Mouse (Mus musculus): ENCODE data around the gene Ap5m1. TPM values are rescaled to one million over a fixed set of nuclear protein-coding genes. Genes with fewer than 3 reads are reported as not detected.
A peak's percentile ranks its signal among the peaks of the same experiment; 100 is the strongest.
"Not testable (repeated sequence)": the region's sequence is repeated elsewhere in the genome, so short reads cannot be mapped to it uniquely, and the experiment has no call there.

Gene Ap5m1
- polyA plus RNA-seq, 1 experiment from 2014 or later: 23.3 TPM

GRCm38 (mm10) chr14:49078820-49079219, 12.9 kb downstream of the Ap5m1 start:
- Histone ChIP-seq H3K27ac (replicated peaks) (no peak overlapping the region), H3K4me2 (no peak overlapping the region), H3K36me3 (peaks cover 37% of the 10 kb centered on the region), H3K4me1 (replicated peaks) (no peaks in the 10 kb centered on the region), H3K4me3 (no peak overlapping the region), H3K9ac (no peak overlapping the region), H3K9me3 (no peaks in the 10 kb centered on the region), H3K27me3 (no peaks in the 10 kb centered on the region)
- WGBS: 99% methylated on average over 2 of the region's 2 CpGs
- no peak for ATAC-seq (ENCODE audit: low read depth)

- WGBS: 86% methylated on average over 4 of the region's 4 CpGs
These were observed 20.6 kb downstream of the Ap5m1 start for GRCm38 (mm10) chr14:49086522-49086921.

GRCm38 (mm10) chr14:49088155-49089048, 22.5 kb downstream of the Ap5m1 start:
- Histone ChIP-seq H3K4me1 (replicated peaks) (no peaks in the 10 kb centered on the region), H3K27me3 (no peaks in the 10 kb centered on the region), H3K9me3 (no peaks in the 10 kb centered on the region), H3K4me2 (no peak overlapping the region), H3K27ac (replicated peaks) (no peak overlapping the region), H3K4me3 (no peak overlapping the region), H3K36me3 (peaks cover 24% of the 10 kb centered on the region), H3K9ac (no peak overlapping the region)
- 35% methylated on average over 14 of the region's 14 CpGs for WGBS
- ATAC-seq (ENCODE audit: low read depth): no peak

More at GRCm38 (mm10) chr14:49086522-49086921, 20.6 kb downstream of the Ap5m1 start:
- Histone ChIP-seq H3K9me3 (no peaks in the 10 kb centered on the region), H3K36me3 (peaks cover 31% of the 10 kb centered on the region), H3K27ac (replicated peaks) (no peak overlapping the region), H3K4me3 (no peak overlapping the region), H3K4me2 (no peak overlapping the region), H3K9ac (no peak overlapping the region), H3K4me1 (replicated peaks) (no peaks in the 10 kb centered on the region), H3K27me3 (no peaks in the 10 kb centered on the region)
- no peak for ATAC-seq (ENCODE audit: low read depth)

GRCm38 (mm10) chr14:49089461-49090058, 23.7 kb downstream of the Ap5m1 start:
- Histone ChIP-seq H3K4me2 (no peak overlapping the region), H3K9me3 (no peaks in the 10 kb centered on the region), H3K9ac (no peak overlapping the region), H3K4me3 (no peak overlapping the region), H3K36me3 (peaks cover 12% of the 10 kb centered on the region), H3K27me3 (no peaks in the 10 kb centered on the region), H3K27ac (replicated peaks) (no peak overlapping the region), H3K4me1 (replicated peaks) (no peaks in the 10 kb centered on the region)
- 9% methylated on average over 6 of the region's 6 CpGs for WGBS
- no peak for ATAC-seq (ENCODE audit: low read depth)

- ATAC-seq (ENCODE audit: low read depth): no peak
- Histone ChIP-seq H3K9me3 (no peaks in the 10 kb centered on the region), H3K9ac (no peak overlapping the region), H3K4me3 (no peak overlapping the region), H3K27ac (replicated peaks) (no peak overlapping the region), H3K36me3 (peaks cover 9% of the 10 kb centered on the region), H3K4me1 (replicated peaks) (no peaks in the 10 kb centered on the region), H3K4me2 (no peak overlapping the region), H3K27me3 (no peaks in the 10 kb centered on the region)
- WGBS: 36% methylated on average over 5 of the region's 5 CpGs
These were observed 24.2 kb downstream of the Ap5m1 start for GRCm38 (mm10) chr14:49090102-49090501.

GRCm38 (mm10) chr14:49091277-49091676, 25.4 kb downstream of the Ap5m1 start:
- no peaks in the 10 kb centered on the region for H3K27me3 ChIP-seq
- peaks cover 6% of the 10 kb centered on the region for H3K36me3 ChIP-seq
- no peak overlapping the region for H3K9ac ChIP-seq
- no peak overlapping the region for H3K4me3 ChIP-seq
- H3K9me3 ChIP-seq: no peaks in the 10 kb centered on the region
- ATAC-seq (ENCODE audit: low read depth): no peak
- H3K27ac ChIP-seq (replicated peaks): no peak overlapping the region
- no peaks in the 10 kb centered on the region for H3K4me1 ChIP-seq (replicated peaks)
- 87% methylated on average over 4 of the region's 4 CpGs for WGBS
- no peak overlapping the region for H3K4me2 ChIP-seq

- not testable (repeated sequence) for H3K9ac ChIP-seq; H3K36me3 ChIP-seq; H3K9me3 ChIP-seq; H3K27ac ChIP-seq (replicated peaks); H3K4me2 ChIP-seq; H3K27me3 ChIP-seq; ATAC-seq (ENCODE audit: low read depth); H3K4me3 ChIP-seq; H3K4me1 ChIP-seq (replicated peaks)
- 62% methylated on average over 1 of the region's 1 CpGs for WGBS
These were observed 25.9 kb downstream of the Ap5m1 start for GRCm38 (mm10) chr14:49091755-49092154.

- Histone ChIP-seq H3K4me3 (no peak overlapping the region), H3K27ac (replicated peaks) (no peak overlapping the region), H3K9me3 (no peaks in the 10 kb centered on the region), H3K4me1 (replicated peaks) (no peaks in the 10 kb centered on the region), H3K36me3 (no peaks in the 10 kb centered on the region), H3K27me3 (no peaks in the 10 kb centered on the region), H3K4me2 (no peak overlapping the region), H3K9ac (no peak overlapping the region)
- WGBS: 9% methylated on average over 7 of the region's 7 CpGs
- no peak for ATAC-seq (ENCODE audit: low read depth)
These were observed 52.5 kb downstream of the Ap5m1 start for GRCm38 (mm10) chr14:49118381-49118780.

- H3K9me3 ChIP-seq: no peaks in the 10 kb centered on the region
- H3K27me3 ChIP-seq: no peaks in the 10 kb centered on the region
- no peak overlapping the region for H3K4me3 ChIP-seq
- H3K4me2 ChIP-seq: no peak overlapping the region
- no peak for ATAC-seq (ENCODE audit: low read depth)
- no peak overlapping the region for H3K27ac ChIP-seq (replicated peaks)
- no peak overlapping the region for H3K9ac ChIP-seq
- 57% methylated on average over 9 of the region's 9 CpGs for WGBS
- H3K4me1 ChIP-seq (replicated peaks): no peaks in the 10 kb centered on the region
- no peaks in the 10 kb centered on the region for H3K36me3 ChIP-seq
These were observed 55.8 kb downstream of the Ap5m1 start for GRCm38 (mm10) chr14:49121723-49122122.

GRCm38 (mm10) chr14:49127162-49127779, 61.4 kb downstream of the Ap5m1 start:
- Histone ChIP-seq H3K27ac (replicated peaks) (no peak overlapping the region), H3K36me3 (no peaks in the 10 kb centered on the region), H3K4me2 (peak overlapping the region; percentile 43), H3K27me3 (no peaks in the 10 kb centered on the region), H3K9ac (peak overlapping the region; percentile 59), H3K9me3 (no peaks in the 10 kb centered on the region), H3K4me3 (no peak overlapping the region), H3K4me1 (replicated peaks) (peaks cover 9% of the 10 kb centered on the region)
- no peak for ATAC-seq (ENCODE audit: low read depth)
- WGBS: 48% methylated on average over 23 of the region's 23 CpGs

- H3K4me2 ChIP-seq: no peak overlapping the region
- H3K4me3 ChIP-seq: no peak overlapping the region
- 50% methylated on average over 10 of the region's 10 CpGs for WGBS
- H3K27me3 ChIP-seq: no peaks in the 10 kb centered on the region
- no peak for ATAC-seq (ENCODE audit: low read depth)
- H3K27ac ChIP-seq (replicated peaks): no peak overlapping the region
- H3K9ac ChIP-seq: no peak overlapping the region
- H3K4me1 ChIP-seq (replicated peaks): peaks cover 9% of the 10 kb centered on the region
- no peaks in the 10 kb centered on the region for H3K9me3 ChIP-seq
- H3K36me3 ChIP-seq: no peaks in the 10 kb centered on the region
These were observed 62.8 kb downstream of the Ap5m1 start for GRCm38 (mm10) chr14:49128544-49129263.

GRCm38 (mm10) chr14:49132391-49132790, 66.5 kb downstream of the Ap5m1 start:
- Histone ChIP-seq H3K4me1 (replicated peaks) (peaks cover 4% of the 10 kb centered on the region; the same call in 1 of the 2 replicates), H3K4me3 (no peak overlapping the region), H3K9me3 (no peaks in the 10 kb centered on the region), H3K4me2 (no peak overlapping the region), H3K36me3 (no peaks in the 10 kb centered on the region), H3K9ac (no peak overlapping the region), H3K27me3 (no peaks in the 10 kb centered on the region), H3K27ac (replicated peaks) (no peak overlapping the region)
- ATAC-seq (ENCODE audit: low read depth): no peak
- WGBS: 86% methylated on average over 3 of the region's 3 CpGs

Measured in neural tube, embryonic 13.5 days (tissue).